Mouse (Mus musculus): Measurements from ENCODE around the gene Rfx1.

DNA sequence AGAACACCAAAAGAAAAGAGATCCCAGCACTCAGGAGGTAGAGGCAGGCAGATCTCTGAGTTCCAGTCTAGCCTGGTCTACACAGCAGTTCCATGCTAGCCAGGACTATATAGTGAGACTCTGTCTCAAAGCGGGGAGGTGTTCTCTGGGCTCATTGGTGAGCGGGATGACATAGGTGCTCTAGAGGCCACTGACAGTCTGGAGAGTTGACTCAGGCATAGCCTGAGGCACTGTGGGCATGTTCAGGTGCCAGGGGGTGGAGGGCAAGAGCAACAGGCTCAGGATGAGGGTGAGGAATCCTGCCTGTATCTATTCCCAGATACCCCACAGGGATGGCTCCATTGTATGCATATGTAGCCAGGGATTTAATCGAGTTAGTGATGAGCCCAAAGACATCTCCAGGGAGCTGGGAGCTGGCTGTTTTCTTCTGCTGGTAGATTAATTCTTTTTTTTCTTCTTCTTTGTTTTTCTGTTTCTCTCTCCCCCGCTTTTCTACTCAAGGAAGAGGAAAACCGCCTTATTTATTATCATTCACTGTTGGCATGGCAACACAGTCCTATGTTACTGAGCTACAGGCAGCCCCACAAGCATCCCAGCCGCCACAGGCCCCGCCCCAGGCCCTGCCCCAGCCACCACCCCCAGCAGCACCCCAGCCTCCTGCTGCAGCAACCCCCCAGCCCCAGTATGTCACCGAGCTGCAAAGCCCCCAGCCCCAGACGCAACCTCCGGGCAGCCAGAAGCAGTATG lies 6.8 kb downstream of the Rfx1 start:
- TF ChIP-seq POLR2A (IDR thresholded peaks at IDR 0.05; ENCODE audit: borderline replicate concordance, insufficient read depth, low read length) (no peak), CTCF (IDR thresholded peaks at IDR 0.05; ENCODE audit: borderline replicate concordance, insufficient read depth, low read depth, low read length) (no peak)
